Mouse (Mus musculus): ENCODE measurements at regions not wholly inside any gene's neighbourhood (a gene's known extent, or its start where the extent isn't known, plus 50 kb on each side); places are given as distances from the start of the nearest gene placed in this dataset.

DNA sequence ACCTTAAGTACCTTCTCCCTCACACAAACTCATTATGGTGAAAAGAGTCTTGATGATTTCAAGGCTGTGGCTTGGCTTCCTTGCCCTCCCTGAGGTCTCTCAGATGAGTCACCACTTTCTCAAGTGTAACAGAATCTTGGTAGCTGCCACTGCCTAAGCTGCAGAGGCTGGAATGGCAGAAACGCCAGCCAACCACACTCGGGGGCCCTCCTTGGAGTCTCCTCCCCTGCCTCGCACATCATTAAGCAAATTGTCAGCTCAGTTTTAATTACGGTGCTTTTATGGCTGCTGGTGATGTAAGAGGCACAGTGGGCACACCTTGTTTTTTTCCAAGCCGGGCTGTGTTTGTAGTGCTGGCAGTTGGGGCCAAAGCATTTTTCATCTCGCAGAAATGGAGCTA, 306.9 kb upstream of the 4930412O13Rik start:
- H3K27ac ChIP-seq, result no peak overlapping the region
- no peaks in the 10 kb centered on the region for H3K9me3 ChIP-seq
- H3K4me3 ChIP-seq, result no peak overlapping the region
- WGBS, result 81% methylated on average over 6 of the region's 6 CpGs
- no peaks in the 10 kb centered on the region for H3K4me1 ChIP-seq (replicated peaks)
- no peaks in the 10 kb centered on the region for H3K36me3 ChIP-seq
- no peaks in the 10 kb centered on the region for H3K27me3 ChIP-seq (ENCODE audit: insufficient read depth, poor library complexity, severe bottlenecking)
- no peak for DNase-seq (ENCODE audit: low spot score)

DNA sequence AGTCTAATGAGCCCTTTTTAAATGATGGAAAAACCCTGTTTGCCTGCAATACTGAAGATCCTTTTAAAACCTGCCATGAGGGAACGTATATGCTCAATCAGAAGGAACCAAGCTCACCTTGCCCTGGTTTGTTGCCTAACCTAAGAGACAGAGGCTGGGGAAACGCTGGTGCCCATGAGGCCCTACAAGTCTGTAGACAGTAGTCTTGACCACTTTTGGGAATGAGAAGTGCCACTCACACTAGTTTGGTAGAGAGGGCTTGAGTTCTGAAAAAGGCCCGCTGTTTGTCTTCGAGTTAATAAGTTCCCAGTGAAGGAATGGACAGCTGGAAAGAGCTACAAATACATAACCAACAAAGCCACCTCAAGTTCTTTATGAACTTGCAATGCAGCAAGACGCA, 306.4 kb upstream of the 4930412O13Rik start:
- Histone ChIP-seq H3K4me3 (no peak overlapping the region), H3K27me3 (ENCODE audit: insufficient read depth, poor library complexity, severe bottlenecking) (no peaks in the 10 kb centered on the region), H3K27ac (no peak overlapping the region), H3K36me3 (no peaks in the 10 kb centered on the region), H3K9me3 (no peaks in the 10 kb centered on the region), H3K4me1 (replicated peaks) (no peaks in the 10 kb centered on the region)
- WGBS, result 92% methylated on average over 5 of the region's 5 CpGs
- DNase-seq (ENCODE audit: low spot score), result no peak

- Histone ChIP-seq H3K27ac (no peak overlapping the region), H3K4me1 (replicated peaks) (0 out of 2 replicates have a peak, but pooled peaks cover 4% of the 10 kb centered on the region), H3K27me3 (ENCODE audit: insufficient read depth, poor library complexity, severe bottlenecking) (no peaks in the 10 kb centered on the region), H3K4me3 (no peak overlapping the region), H3K9me3 (no peaks in the 10 kb centered on the region), H3K36me3 (no peaks in the 10 kb centered on the region)
- DNase-seq (ENCODE audit: low spot score), result no peak
- 90% methylated on average over 4 of the region's 4 CpGs for WGBS
These were observed 303.2 kb upstream of the 4930412O13Rik start for GRCm38 (mm10) chr2:9577868-9578267.

DNA sequence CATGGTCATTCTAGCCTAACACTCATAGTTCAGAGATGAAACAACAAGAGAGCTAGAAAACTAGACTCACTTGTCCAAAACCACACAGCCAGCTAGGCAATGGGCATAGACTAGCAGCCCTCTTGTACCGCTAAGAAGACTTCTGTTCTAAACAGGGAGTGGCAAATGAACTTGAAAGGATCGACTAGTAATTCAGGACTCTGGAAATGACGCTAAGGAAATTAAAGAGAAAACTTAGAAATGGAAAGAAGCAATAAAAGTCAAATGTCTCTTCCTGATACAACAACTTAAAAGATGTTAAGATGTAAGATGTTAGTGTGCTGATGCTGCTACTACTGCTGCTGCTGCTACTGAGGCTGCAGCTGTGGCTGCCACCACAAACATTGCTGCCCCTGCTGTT, 293.7 kb upstream of the 4930412O13Rik start:
- H3K4me3 ChIP-seq, result no peak overlapping the region
- H3K36me3 ChIP-seq, result no peaks in the 10 kb centered on the region
- H3K27ac ChIP-seq, result no peak overlapping the region
- WGBS, result 91% methylated on average over 3 of the region's 3 CpGs
- no peaks in the 10 kb centered on the region for H3K9me3 ChIP-seq
- no peak for DNase-seq (ENCODE audit: low spot score)
- no peaks in the 10 kb centered on the region for H3K27me3 ChIP-seq (ENCODE audit: insufficient read depth, poor library complexity, severe bottlenecking)
- H3K4me1 ChIP-seq (replicated peaks), result no peaks in the 10 kb centered on the region

- Histone ChIP-seq H3K9me3 (no peaks in the 10 kb centered on the region), H3K4me3 (no peak overlapping the region), H3K36me3 (no peaks in the 10 kb centered on the region), H3K27me3 (ENCODE audit: insufficient read depth, poor library complexity, severe bottlenecking) (no peaks in the 10 kb centered on the region), H3K27ac (no peak overlapping the region), H3K4me1 (replicated peaks) (no peaks in the 10 kb centered on the region)
- DNase-seq (ENCODE audit: low spot score), result no peak
These were observed 291.9 kb upstream of the 4930412O13Rik start for GRCm38 (mm10) chr2:9589200-9589599.

DNA sequence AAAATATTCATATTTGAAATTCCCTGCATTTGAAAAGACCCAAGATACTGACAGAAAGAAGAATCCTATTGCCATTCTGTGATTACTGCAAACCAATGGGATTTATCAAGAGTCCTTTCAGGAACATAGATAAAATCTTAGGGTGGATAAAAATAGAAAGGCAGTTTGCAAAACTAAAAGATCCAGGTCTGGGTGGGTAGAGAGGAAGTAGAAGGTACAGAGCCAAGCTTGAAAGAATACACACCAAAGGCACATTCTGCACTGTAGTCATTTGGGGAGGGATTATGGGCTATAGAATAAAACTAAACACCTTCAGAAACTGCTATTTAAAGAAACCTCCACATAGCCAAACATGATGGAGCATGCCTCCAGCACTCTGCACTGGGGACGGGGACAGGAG, 288.5 kb upstream of the 4930412O13Rik start:
- DNase-seq (ENCODE audit: low spot score), result no peak
- Histone ChIP-seq H3K36me3 (no peaks in the 10 kb centered on the region), H3K27me3 (ENCODE audit: insufficient read depth, poor library complexity, severe bottlenecking) (no peaks in the 10 kb centered on the region), H3K9me3 (no peaks in the 10 kb centered on the region), H3K27ac (no peak overlapping the region), H3K4me3 (no peak overlapping the region), H3K4me1 (replicated peaks) (no peaks in the 10 kb centered on the region)
- 97% methylated on average over 1 of the region's 1 CpGs for WGBS

DNA sequence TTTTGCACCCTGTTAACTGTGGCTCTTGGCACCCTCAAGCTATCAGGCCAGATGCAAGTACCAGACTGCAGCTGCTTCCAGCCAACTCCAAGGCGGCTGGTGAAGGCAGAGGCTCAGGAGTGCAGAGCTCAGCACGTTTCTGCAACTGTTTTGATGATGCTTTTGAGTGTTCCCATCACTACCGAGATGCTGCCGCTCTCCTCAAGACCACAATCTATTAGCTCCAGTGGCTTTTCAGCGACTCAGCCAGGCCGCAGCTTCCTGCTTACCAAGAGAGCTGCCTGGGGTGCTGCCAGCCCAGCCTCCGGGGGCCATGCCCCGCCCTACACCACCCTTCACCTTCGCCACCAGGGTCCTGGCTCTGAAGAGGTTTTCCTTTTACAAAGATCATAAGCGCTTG, 287.1 kb upstream of the 4930412O13Rik start:
- WGBS, result 36% methylated on average over 10 of the region's 10 CpGs
- Histone ChIP-seq H3K36me3 (no peaks in the 10 kb centered on the region), H3K9me3 (no peaks in the 10 kb centered on the region), H3K27ac (no peak overlapping the region), H3K4me1 (replicated peaks) (no peaks in the 10 kb centered on the region), H3K4me3 (no peak overlapping the region), H3K27me3 (ENCODE audit: insufficient read depth, poor library complexity, severe bottlenecking) (no peaks in the 10 kb centered on the region)
- DNase-seq (ENCODE audit: low spot score), result no peak

DNA sequence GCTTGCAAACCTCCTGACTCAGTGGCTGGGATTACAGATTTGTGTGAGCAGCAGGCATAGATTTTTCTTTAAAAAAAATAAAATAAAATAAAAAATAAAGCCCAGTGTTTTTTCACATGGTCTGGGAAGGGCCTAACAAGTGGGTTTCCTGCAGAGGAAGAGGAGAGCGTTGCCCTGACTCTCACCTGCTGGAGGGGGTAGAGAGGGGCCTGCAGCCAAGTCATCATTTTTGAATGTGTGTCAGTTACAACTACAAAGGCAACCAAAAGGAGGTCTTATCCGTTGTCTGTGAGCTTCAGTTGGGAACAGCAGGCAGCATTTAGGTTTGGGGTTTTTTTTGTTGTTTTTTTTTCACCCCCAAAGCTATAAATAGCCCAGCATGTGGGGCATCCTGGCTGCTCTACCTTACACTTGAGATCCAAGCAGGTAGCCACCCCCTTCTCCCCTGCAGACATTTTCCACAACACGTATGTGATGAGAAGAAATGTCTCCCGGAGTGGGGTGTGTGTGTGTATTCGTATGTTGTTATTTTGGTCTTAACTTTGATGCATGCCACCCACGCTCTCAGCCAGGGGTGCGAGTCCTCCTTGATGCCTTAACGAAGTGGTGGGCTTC, 285.7 kb upstream of the 4930412O13Rik start:
- WGBS, result 66% methylated on average over 8 of the region's 8 CpGs
- no peak for DNase-seq (ENCODE audit: low spot score)
- no peaks in the 10 kb centered on the region for H3K4me1 ChIP-seq (replicated peaks)
- H3K36me3 ChIP-seq, result no peaks in the 10 kb centered on the region
- H3K27ac ChIP-seq, result no peak overlapping the region
- no peak overlapping the region for H3K4me3 ChIP-seq
- H3K27me3 ChIP-seq (ENCODE audit: insufficient read depth, poor library complexity, severe bottlenecking), result no peaks in the 10 kb centered on the region
- no peaks in the 10 kb centered on the region for H3K9me3 ChIP-seq

DNA sequence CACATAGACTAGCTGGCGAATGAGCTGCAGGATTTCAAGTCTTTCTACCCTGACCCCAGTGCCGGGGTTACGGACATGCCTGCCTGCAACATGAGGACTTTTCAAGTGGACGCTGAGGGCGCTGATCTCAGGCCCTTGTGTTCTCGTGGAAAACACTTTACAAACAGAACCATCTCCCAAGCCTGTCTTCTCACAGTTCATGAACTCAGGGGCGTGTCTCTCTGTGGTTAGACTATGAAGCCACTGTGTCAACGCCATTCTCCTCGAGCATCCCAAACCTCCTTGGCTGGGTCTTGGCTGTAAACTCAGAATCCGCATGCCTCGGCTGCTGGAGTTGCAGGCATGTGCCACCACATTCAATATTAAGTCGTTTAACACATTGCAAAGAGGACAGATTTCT, 284.9 kb upstream of the 4930412O13Rik start:
- Histone ChIP-seq H3K27ac (no peak overlapping the region), H3K9me3 (no peaks in the 10 kb centered on the region), H3K4me3 (no peak overlapping the region), H3K4me1 (replicated peaks) (no peaks in the 10 kb centered on the region), H3K27me3 (ENCODE audit: insufficient read depth, poor library complexity, severe bottlenecking) (no peaks in the 10 kb centered on the region), H3K36me3 (no peaks in the 10 kb centered on the region)
- DNase-seq (ENCODE audit: low spot score), result no peak
- WGBS, result 76% methylated on average over 12 of the region's 12 CpGs

DNA sequence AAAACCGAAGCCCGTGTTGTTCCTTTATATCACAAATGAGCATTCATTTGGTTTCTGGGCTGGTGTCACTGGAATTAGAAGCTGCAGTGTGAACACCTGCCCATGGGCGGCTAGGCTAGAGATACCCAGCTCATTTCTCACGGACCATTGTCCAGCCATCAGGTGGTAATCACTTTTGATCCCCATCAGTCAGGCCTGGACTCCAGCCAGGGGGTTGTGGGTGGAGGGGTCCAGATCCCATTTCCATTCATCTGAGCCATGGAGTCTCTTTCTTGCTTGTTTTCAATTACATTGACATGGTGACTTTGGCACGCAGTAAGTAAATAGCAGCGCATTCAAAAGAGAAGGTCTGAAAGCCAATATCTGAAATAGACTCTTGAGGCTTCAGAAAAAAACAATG, 276.1 kb upstream of the 4930412O13Rik start:
- WGBS, result 78% methylated on average over 6 of the region's 6 CpGs
- DNase-seq (ENCODE audit: low spot score), result no peak
- no peak overlapping the region for H3K4me3 ChIP-seq
- no peaks in the 10 kb centered on the region for H3K36me3 ChIP-seq
- no peaks in the 10 kb centered on the region for H3K9me3 ChIP-seq
- H3K27me3 ChIP-seq (ENCODE audit: insufficient read depth, poor library complexity, severe bottlenecking), result no peaks in the 10 kb centered on the region
- H3K27ac ChIP-seq, result no peak overlapping the region
- H3K4me1 ChIP-seq (replicated peaks), result peaks cover 14% of the 10 kb centered on the region; the same call in 1 of the 2 replicates

DNA sequence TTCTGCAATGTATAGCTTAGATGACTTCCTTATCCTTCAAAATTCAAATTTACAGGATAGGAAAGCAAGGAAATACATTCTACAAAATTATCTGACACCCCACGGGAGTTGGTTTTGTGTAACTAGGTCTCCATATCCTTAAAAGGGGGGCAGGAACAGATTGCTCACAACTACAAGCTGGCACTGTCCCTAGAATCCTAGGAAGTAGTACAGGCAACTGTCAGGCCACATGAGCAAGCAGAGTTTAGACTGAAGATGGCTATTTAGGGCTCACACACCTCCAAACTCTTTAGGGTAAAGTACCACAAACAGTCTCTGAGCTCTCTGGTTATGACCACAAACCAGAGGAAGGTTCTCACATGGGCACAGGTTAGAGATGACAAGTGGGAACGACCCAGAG, 273.5 kb upstream of the 4930412O13Rik start:
- Histone ChIP-seq H3K9me3 (no peaks in the 10 kb centered on the region), H3K4me1 (replicated peaks) (peaks cover 14% of the 10 kb centered on the region; the same call in 1 of the 2 replicates), H3K27ac (no peak overlapping the region), H3K4me3 (no peak overlapping the region), H3K36me3 (no peaks in the 10 kb centered on the region), H3K27me3 (ENCODE audit: insufficient read depth, poor library complexity, severe bottlenecking) (no peaks in the 10 kb centered on the region)
- DNase-seq (ENCODE audit: low spot score), result no peak
- WGBS, result 79% methylated on average over 2 of the region's 2 CpGs

- WGBS, result 85% methylated on average over 2 of the region's 2 CpGs
- no peak overlapping the region for H3K27ac ChIP-seq
- H3K4me3 ChIP-seq, result no peak overlapping the region
- H3K36me3 ChIP-seq, result no peaks in the 10 kb centered on the region
- DNase-seq (ENCODE audit: low spot score), result no peak
- H3K9me3 ChIP-seq, result no peaks in the 10 kb centered on the region
- H3K4me1 ChIP-seq (replicated peaks), result no peaks in the 10 kb centered on the region
- no peaks in the 10 kb centered on the region for H3K27me3 ChIP-seq (ENCODE audit: insufficient read depth, poor library complexity, severe bottlenecking)
These were observed 266.6 kb upstream of the 4930412O13Rik start for GRCm38 (mm10) chr2:9614415-9614814.

DNA sequence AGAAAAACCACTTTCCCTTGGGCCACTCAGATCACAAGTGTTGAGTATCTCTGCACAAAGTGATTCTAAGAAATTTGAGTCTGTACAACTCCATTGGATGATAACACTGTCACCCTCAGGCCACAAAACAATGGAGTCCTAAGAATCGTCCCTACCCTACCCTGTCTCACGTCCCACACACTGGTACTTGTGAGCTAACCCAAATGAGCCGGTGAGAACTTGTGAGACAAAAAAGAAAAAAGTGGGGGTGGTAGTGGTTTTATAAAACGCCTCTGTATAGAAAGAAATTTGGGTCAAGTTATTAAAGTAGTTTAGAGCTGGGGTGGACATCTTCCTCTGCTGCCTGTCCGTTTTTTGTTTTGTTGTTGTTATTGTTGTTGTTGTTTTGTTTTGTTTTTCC, 264.8 kb upstream of the 4930412O13Rik start:
- Histone ChIP-seq H3K9me3 (no peaks in the 10 kb centered on the region), H3K4me3 (no peak overlapping the region), H3K4me1 (replicated peaks) (no peaks in the 10 kb centered on the region), H3K36me3 (no peaks in the 10 kb centered on the region), H3K27me3 (ENCODE audit: insufficient read depth, poor library complexity, severe bottlenecking) (no peaks in the 10 kb centered on the region), H3K27ac (no peak overlapping the region)
- 78% methylated on average over 5 of the region's 5 CpGs for WGBS
- no peak for DNase-seq (ENCODE audit: low spot score)

Measured in hindbrain, embryonic 10.5 days (tissue).